Mouse (Mus musculus): Measurements from ENCODE around the gene Adam6a. TPM values are rescaled to one million over a fixed set of nuclear protein-coding genes. Genes with fewer than 3 reads are reported as not detected.
"Not testable (repeated sequence)": the region's sequence is repeated elsewhere in the genome, so short reads cannot be mapped to it uniquely, and the experiment has no call there.

Gene Adam6a
- not detected in 2 replicates for polyA plus RNA-seq (2014; fragmentation: Nextera tagmentation; extraction: Ambion mirVana)

GRCm38 (mm10) chr12:113543608-113544007 lies at the start of gene Adam6a:
Adam6a (plus strand) TSS chr12:113543908.
- H3K9me3 ChIP-seq (ENCODE audit: control insufficient read depth, low read length); H3K4me1 ChIP-seq (replicated peaks; ENCODE audit: control insufficient read depth, insufficient read depth, low read length); H3K27ac ChIP-seq (ENCODE audit: low read depth, low read length); ATAC-seq (replicated peaks; ENCODE audit: low FRiP score); H3K36me3 ChIP-seq (ENCODE audit: control insufficient read depth, insufficient read depth, low read length); H3K4me3 ChIP-seq (ENCODE audit: low read depth, low read length); DNase-seq (ENCODE audit: low spot score); H3K9ac ChIP-seq (ENCODE audit: low read depth, low read length); H3K4me2 ChIP-seq; H3K27me3 ChIP-seq (replicated peaks; ENCODE audit: control insufficient read depth, insufficient read depth, low read length): not testable (repeated sequence)
- no CpG with 5 or more reads among the region's 1 CpGs for WGBS

- Histone ChIP-seq H3K4me3 (ENCODE audit: low read depth, low read length) (no peak overlapping the region), H3K36me3 (ENCODE audit: control insufficient read depth, insufficient read depth, low read length) (no peaks in the 10 kb centered on the region), H3K4me2 (no peak overlapping the region), H3K27me3 (replicated peaks; ENCODE audit: control insufficient read depth, insufficient read depth, low read length) (no peaks in the 10 kb centered on the region), H3K27ac (ENCODE audit: low read depth, low read length) (no peak overlapping the region), H3K4me1 (replicated peaks; ENCODE audit: control insufficient read depth, insufficient read depth, low read length) (no peaks in the 10 kb centered on the region), H3K9ac (ENCODE audit: low read depth, low read length) (no peak overlapping the region), H3K9me3 (ENCODE audit: control insufficient read depth, low read length) (no peaks in the 10 kb centered on the region)
- 79% methylated on average over 2 of the region's 2 CpGs for WGBS
- no peak for ATAC-seq (replicated peaks; ENCODE audit: low FRiP score)
- no peak for DNase-seq (ENCODE audit: low spot score)
Observed at GRCm38 (mm10) chr12:113525901-113526300, 17.8 kb upstream of the Adam6a start.

- Histone ChIP-seq H3K4me2 (no peak overlapping the region), H3K4me1 (replicated peaks; ENCODE audit: control insufficient read depth, insufficient read depth, low read length) (no peaks in the 10 kb centered on the region), H3K9me3 (ENCODE audit: control insufficient read depth, low read length) (peaks cover 4% of the 10 kb centered on the region; the same call in 1 of the 2 replicates), H3K4me3 (ENCODE audit: low read depth, low read length) (no peak overlapping the region), H3K27ac (ENCODE audit: low read depth, low read length) (no peak overlapping the region), H3K36me3 (ENCODE audit: control insufficient read depth, insufficient read depth, low read length) (no peaks in the 10 kb centered on the region), H3K9ac (ENCODE audit: low read depth, low read length) (no peak overlapping the region), H3K27me3 (replicated peaks; ENCODE audit: control insufficient read depth, insufficient read depth, low read length) (no peaks in the 10 kb centered on the region)
- no peak for ATAC-seq (replicated peaks; ENCODE audit: low FRiP score)
- DNase-seq (ENCODE audit: low spot score) = no peak
- 43% methylated on average over 6 of the region's 6 CpGs for WGBS
Observed at GRCm38 (mm10) chr12:113578241-113578640, 34.5 kb downstream of the Adam6a start.

GRCm38 (mm10) chr12:113588001-113588400 lies 44.3 kb downstream of the Adam6a start:
- Histone ChIP-seq H3K4me1 (replicated peaks; ENCODE audit: control insufficient read depth, insufficient read depth, low read length) (no peaks in the 10 kb centered on the region), H3K36me3 (ENCODE audit: control insufficient read depth, insufficient read depth, low read length) (no peaks in the 10 kb centered on the region), H3K4me3 (ENCODE audit: low read depth, low read length) (no peak overlapping the region), H3K27ac (ENCODE audit: low read depth, low read length) (no peak overlapping the region), H3K4me2 (no peak overlapping the region), H3K9ac (ENCODE audit: low read depth, low read length) (no peak overlapping the region), H3K27me3 (replicated peaks; ENCODE audit: control insufficient read depth, insufficient read depth, low read length) (no peaks in the 10 kb centered on the region), H3K9me3 (ENCODE audit: control insufficient read depth, low read length) (peaks cover under 1% of the 10 kb centered on the region; the same call in 1 of the 2 replicates)
- WGBS = 59% methylated on average over 1 of the region's 1 CpGs
- no peak for ATAC-seq (replicated peaks; ENCODE audit: low FRiP score)
- DNase-seq (ENCODE audit: low spot score) = no peak

Other genes starting within 250 kb of the Adam6a start
- not detected in 2 replicates for gene Adam6b, start 54.4 kb upstream of the Adam6a start, polyA plus RNA-seq (2014; fragmentation: Nextera tagmentation; extraction: Ambion mirVana)

Data from liver, embryonic 11.5 days (tissue).